Mouse (Mus musculus): ENCODE results near the gene Ifnar1.

- TF ChIP-seq POLR2A (IDR thresholded peaks at IDR 0.05; ENCODE audit: insufficient read length, low read depth) (no peak), MYOD1 (IDR thresholded peaks at IDR 0.05; ENCODE audit: control insufficient read depth in 1 of 3, insufficient read length in 2 of 3, low read depth in 2 of 3) (peak; percentile 4 to 94 (median 81)), USF1 (IDR thresholded peaks at IDR 0.05; ENCODE audit: low read depth) (no peak), CEBPB (IDR thresholded peaks at IDR 0.05; ENCODE audit: insufficient read depth, poor library complexity, severe bottlenecking) (no peak), E2F4 (IDR thresholded peaks at IDR 0.05; ENCODE audit: insufficient read depth) (no peak), REST (IDR thresholded peaks at IDR 0.05; ENCODE audit: insufficient read depth, insufficient read length) (no peak), MAX (IDR thresholded peaks at IDR 0.05; ENCODE audit: low read depth) (no peak), TCF12 (IDR thresholded peaks at IDR 0.05; ENCODE audit: insufficient read depth, poor library complexity, severe bottlenecking) (no peak)
These were observed 42.5 kb downstream of the Ifnar1 start for GRCm38 (mm10) chr16:91527500-91527899.
